Mouse (Mus musculus): ENCODE data around the gene Rnd3. TPM values are rescaled to one million over a fixed set of nuclear protein-coding genes. Genes with fewer than 3 reads are reported as not detected.

The Rnd3 gene
- polyA plus RNA-seq, 1 experiment from 2014 or later = 164 TPM

DNA sequence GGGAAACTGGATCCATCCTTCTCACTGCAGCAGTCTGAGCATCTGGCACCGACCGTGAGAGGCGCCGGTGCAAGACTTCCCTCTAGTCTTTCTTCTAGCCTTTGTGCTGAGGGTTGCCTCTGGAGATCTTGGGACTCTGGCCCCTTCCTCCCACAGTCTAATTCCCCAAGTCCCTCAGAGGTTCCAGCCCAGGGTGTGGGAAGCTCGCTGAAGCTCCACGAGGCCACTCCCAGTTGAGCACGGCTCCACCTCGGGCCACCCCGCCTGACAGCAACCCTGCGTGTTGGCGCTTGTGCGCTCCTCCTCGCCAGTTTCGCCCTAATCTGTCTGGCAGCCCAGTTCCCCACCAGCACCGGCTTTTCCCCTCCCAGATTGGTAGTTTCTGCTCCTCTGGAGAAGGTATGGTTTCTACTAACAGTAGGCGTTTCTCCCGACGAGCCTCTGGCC is 2.0 kb downstream of the Rnd3 start:
- under 1% methylated on average over 18 of the region's 18 CpGs for WGBS
- peaks cover 32% of the 10 kb centered on the region for H3K4me1 ChIP-seq

GRCm38 (mm10) chr2:51145838-51146470 is 3.0 kb downstream of the Rnd3 start:
- H3K27me3 ChIP-seq = no peaks in the 10 kb centered on the region
- peak overlapping the region; percentile 95 for H3K27ac ChIP-seq
- peaks cover 8% of the 10 kb centered on the region for H3K36me3 ChIP-seq
- WGBS = 10% methylated on average over 7 of the region's 7 CpGs
- peak overlapping the region; percentile 73 for H3K4me2 ChIP-seq (replicated peaks)
- peak overlapping the region; percentile 78 for H3K4me3 ChIP-seq
- ATAC-seq (ENCODE audit: insufficient number of reproducible peaks, insufficient read depth, low FRiP score, low TSS enrichment) = no peak
- no peaks in the 10 kb centered on the region for H3K9me3 ChIP-seq
- peaks cover 40% of the 10 kb centered on the region for H3K4me1 ChIP-seq
- peak overlapping the region; percentile 93 for H3K9ac ChIP-seq

More for the DNA sequence above, 2.0 kb downstream of the Rnd3 start:
- H3K27ac ChIP-seq = peak overlapping the region; percentile 95
- peak overlapping the region; percentile 93 for H3K9ac ChIP-seq
- peaks cover 8% of the 10 kb centered on the region for H3K36me3 ChIP-seq
- H3K27me3 ChIP-seq = no peaks in the 10 kb centered on the region
- H3K4me2 ChIP-seq (replicated peaks) = peak overlapping the region; percentile 73
- H3K9me3 ChIP-seq = no peaks in the 10 kb centered on the region
- H3K4me3 ChIP-seq = peak overlapping the region; percentile 78
- peak; percentile 72 for ATAC-seq (ENCODE audit: insufficient number of reproducible peaks, insufficient read depth, low FRiP score, low TSS enrichment)

GRCm38 (mm10) chr2:51144380-51145120 is 4.4 kb downstream of the Rnd3 start:
- WGBS = 59% methylated on average over 6 of the region's 6 CpGs
- H3K36me3 ChIP-seq = peaks cover 8% of the 10 kb centered on the region
- no peaks in the 10 kb centered on the region for H3K27me3 ChIP-seq
- ATAC-seq (ENCODE audit: insufficient number of reproducible peaks, insufficient read depth, low FRiP score, low TSS enrichment) = no peak
- H3K27ac ChIP-seq = 0 out of 2 replicates have a peak overlapping the region, but pooled peaks have one; percentile 3
- H3K4me3 ChIP-seq = peak overlapping the region; percentile 30
- peaks cover 52% of the 10 kb centered on the region for H3K4me1 ChIP-seq
- peak overlapping the region; percentile 73 for H3K4me2 ChIP-seq (replicated peaks)
- H3K9me3 ChIP-seq = no peaks in the 10 kb centered on the region
- peak overlapping the region; percentile 20; the same call in 1 of the 2 replicates for H3K9ac ChIP-seq

DNA sequence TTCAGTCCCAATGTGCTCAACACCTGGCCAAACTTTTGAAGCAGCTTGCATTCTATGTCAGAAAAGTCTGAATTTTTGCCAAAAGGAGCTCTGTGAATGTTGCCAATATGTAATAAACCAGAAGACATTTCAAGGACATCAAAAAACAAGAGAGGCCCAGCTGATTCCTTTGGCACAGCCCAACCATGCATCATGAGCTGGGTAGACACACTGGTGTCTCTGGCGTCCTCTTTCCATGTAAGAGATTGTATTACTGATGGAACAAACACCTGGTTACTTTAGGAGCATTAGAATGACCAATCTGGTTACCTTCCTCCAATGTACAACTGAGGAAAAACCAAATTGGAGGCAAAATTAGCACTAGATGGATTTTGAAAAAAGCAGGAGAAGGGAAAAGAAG is 6.5 kb downstream of the Rnd3 start:
- Histone ChIP-seq H3K9ac (no peak overlapping the region), H3K9me3 (no peaks in the 10 kb centered on the region), H3K4me1 (peaks cover 68% of the 10 kb centered on the region)

DNA sequence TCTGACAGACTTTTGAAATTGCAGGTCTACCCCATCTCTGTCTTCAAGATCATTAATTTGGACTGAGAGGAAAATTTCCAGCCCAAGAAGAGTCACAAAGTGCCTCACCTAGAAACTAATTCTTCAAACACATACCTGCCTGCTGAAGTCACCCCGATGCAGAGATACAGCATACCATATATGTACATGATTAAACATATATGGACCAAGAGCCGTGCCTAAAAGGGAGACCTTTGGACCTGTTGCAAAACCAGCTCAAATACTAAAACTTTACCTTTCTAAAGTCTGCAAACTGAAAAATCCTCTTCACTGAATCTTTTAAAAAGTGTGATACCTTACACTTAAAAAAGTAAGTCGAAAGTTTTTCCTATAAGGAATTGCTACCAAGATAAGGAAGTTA is 7.6 kb downstream of the Rnd3 start:
- Histone ChIP-seq H3K9ac (peak overlapping the region; percentile 7; the same call in 1 of the 2 replicates), H3K36me3 (peaks cover 24% of the 10 kb centered on the region), H3K4me1 (peaks cover 71% of the 10 kb centered on the region), H3K9me3 (no peaks in the 10 kb centered on the region), H3K4me2 (replicated peaks) (peak overlapping the region; percentile 73), H3K27ac (peak overlapping the region; percentile 4; the same call in 1 of the 2 replicates), H3K27me3 (no peaks in the 10 kb centered on the region), H3K4me3 (peak overlapping the region; percentile 24)
- no peak for ATAC-seq (ENCODE audit: insufficient number of reproducible peaks, insufficient read depth, low FRiP score, low TSS enrichment)
- WGBS = 51% methylated on average over 3 of the region's 3 CpGs

More for the DNA sequence above, 6.5 kb downstream of the Rnd3 start:
- H3K4me2 ChIP-seq (replicated peaks) = peak overlapping the region; percentile 73
- peaks cover 13% of the 10 kb centered on the region for H3K36me3 ChIP-seq
- no peaks in the 10 kb centered on the region for H3K27me3 ChIP-seq
- 0 out of 2 replicates have a peak overlapping the region, but pooled peaks have one; percentile 7 for H3K27ac ChIP-seq
- no peak for ATAC-seq (ENCODE audit: insufficient number of reproducible peaks, insufficient read depth, low FRiP score, low TSS enrichment)
- H3K4me3 ChIP-seq = peak overlapping the region; percentile 24; the same call in 1 of the 2 replicates
- WGBS = 37% methylated on average over 1 of the region's 1 CpGs

- Histone ChIP-seq H3K4me3 (peak overlapping the region; percentile 24), H3K9ac (peak overlapping the region; percentile 7; the same call in 1 of the 2 replicates), H3K9me3 (no peaks in the 10 kb centered on the region), H3K36me3 (peaks cover 32% of the 10 kb centered on the region), H3K4me1 (peaks cover 71% of the 10 kb centered on the region), H3K4me2 (replicated peaks) (peak overlapping the region; percentile 73), H3K27ac (peak overlapping the region; percentile 4), H3K27me3 (no peaks in the 10 kb centered on the region)
- 4% methylated on average over 8 of the region's 8 CpGs for WGBS
- peak; percentile 30; the same call in 1 of the 2 replicates for ATAC-seq (ENCODE audit: insufficient number of reproducible peaks, insufficient read depth, low FRiP score, low TSS enrichment)
Observed at GRCm38 (mm10) chr2:51140486-51140885, 8.4 kb downstream of the Rnd3 start.

- Histone ChIP-seq H3K36me3 (peaks cover 35% of the 10 kb centered on the region), H3K4me3 (no peak overlapping the region), H3K4me1 (peaks cover 67% of the 10 kb centered on the region), H3K9me3 (no peaks in the 10 kb centered on the region), H3K27ac (peak overlapping the region; percentile 46; the same call in 1 of the 2 replicates), H3K27me3 (no peaks in the 10 kb centered on the region), H3K9ac (no peak overlapping the region), H3K4me2 (replicated peaks) (peak overlapping the region; percentile 73)
- WGBS = 4% methylated on average over 6 of the region's 6 CpGs
- ATAC-seq (ENCODE audit: insufficient number of reproducible peaks, insufficient read depth, low FRiP score, low TSS enrichment) = no peak
Observed at GRCm38 (mm10) chr2:51139912-51140446, 8.9 kb downstream of the Rnd3 start.

DNA sequence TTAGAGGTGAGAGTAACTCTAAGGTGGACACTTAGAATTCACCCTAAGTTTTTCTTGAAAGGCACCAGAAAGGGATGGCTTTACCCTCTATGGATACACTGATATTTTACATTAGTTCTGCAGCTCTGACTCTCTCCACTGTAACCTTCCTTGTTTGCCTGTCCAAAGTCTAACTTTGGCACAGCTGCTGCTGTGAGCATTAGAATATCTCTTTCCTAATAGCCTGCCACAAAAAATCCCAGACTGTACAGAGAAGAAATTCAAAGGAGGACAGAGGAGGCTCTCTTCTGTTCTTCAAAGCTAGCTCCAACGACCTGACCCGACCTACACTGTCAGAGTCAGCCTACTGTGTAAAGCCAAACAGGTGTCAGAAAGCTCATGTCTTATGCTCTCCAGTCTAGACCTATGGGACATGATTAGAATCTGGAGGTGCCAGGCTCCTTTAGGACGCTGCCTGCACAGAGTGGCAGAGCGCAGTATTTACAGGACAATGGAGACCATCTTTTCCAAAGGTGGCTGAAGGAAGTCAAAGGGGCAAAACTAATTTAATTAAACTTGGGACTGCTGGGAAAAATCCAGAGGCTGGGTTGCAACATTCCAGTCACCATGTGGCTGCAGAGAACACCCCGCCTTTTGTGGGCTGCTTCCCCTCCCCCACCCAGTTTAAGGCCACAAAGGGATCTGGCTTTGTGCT is 9.5 kb downstream of the Rnd3 start:
- Histone ChIP-seq H3K4me2 (replicated peaks) (peak overlapping the region; percentile 9; the same call in 1 of the 2 replicates), H3K9ac (no peak overlapping the region), H3K27ac (peak overlapping the region; percentile 46; the same call in 1 of the 2 replicates), H3K27me3 (no peaks in the 10 kb centered on the region), H3K9me3 (no peaks in the 10 kb centered on the region), H3K4me1 (peaks cover 61% of the 10 kb centered on the region), H3K36me3 (peaks cover 41% of the 10 kb centered on the region), H3K4me3 (no peak overlapping the region)
- peak; percentile 80 for ATAC-seq (ENCODE audit: insufficient number of reproducible peaks, insufficient read depth, low FRiP score, low TSS enrichment)
- 12% methylated on average over 5 of the region's 5 CpGs for WGBS

DNA sequence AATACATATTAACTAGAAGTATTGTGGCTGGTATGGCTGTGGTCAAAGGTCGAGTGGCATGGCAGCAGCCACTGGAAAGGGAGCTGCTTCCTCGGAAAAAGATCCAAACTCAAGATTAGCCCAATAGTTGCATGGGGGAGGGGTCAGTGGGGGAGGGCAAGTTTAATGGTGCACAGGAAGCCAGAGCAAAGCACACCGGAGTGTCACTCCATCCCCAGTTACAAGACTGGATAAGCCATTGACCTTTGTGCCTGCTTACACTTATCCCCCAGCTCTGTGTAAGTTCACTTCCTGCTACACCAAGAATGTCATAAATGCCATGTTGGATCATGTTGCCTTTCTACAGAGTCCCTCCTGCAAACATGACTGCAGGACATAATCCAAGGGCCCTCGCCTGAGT is 11.2 kb downstream of the Rnd3 start:
- Histone ChIP-seq H3K4me2 (replicated peaks) (no peak overlapping the region), H3K9me3 (no peaks in the 10 kb centered on the region), H3K4me3 (no peak overlapping the region), H3K27me3 (no peaks in the 10 kb centered on the region), H3K9ac (no peak overlapping the region), H3K27ac (no peak overlapping the region), H3K4me1 (peaks cover 47% of the 10 kb centered on the region), H3K36me3 (peaks cover 50% of the 10 kb centered on the region)
- no peak for ATAC-seq (ENCODE audit: insufficient number of reproducible peaks, insufficient read depth, low FRiP score, low TSS enrichment)
- 29% methylated on average over 4 of the region's 4 CpGs for WGBS

GRCm38 (mm10) chr2:51132181-51132580 is 16.7 kb downstream of the Rnd3 start:
- ATAC-seq (ENCODE audit: insufficient number of reproducible peaks, insufficient read depth, low FRiP score, low TSS enrichment) = no peak
- WGBS = 91% methylated on average over 20 of the region's 20 CpGs
- H3K4me1 ChIP-seq = 0 out of 2 replicates have a peak, but pooled peaks cover 1% of the 10 kb centered on the region
- no peak overlapping the region for H3K4me3 ChIP-seq
- H3K9me3 ChIP-seq = no peaks in the 10 kb centered on the region
- H3K4me2 ChIP-seq (replicated peaks) = no peak overlapping the region
- H3K36me3 ChIP-seq = peaks cover 65% of the 10 kb centered on the region
- H3K9ac ChIP-seq = no peak overlapping the region
- H3K27me3 ChIP-seq = no peaks in the 10 kb centered on the region
- H3K27ac ChIP-seq = no peak overlapping the region

DNA sequence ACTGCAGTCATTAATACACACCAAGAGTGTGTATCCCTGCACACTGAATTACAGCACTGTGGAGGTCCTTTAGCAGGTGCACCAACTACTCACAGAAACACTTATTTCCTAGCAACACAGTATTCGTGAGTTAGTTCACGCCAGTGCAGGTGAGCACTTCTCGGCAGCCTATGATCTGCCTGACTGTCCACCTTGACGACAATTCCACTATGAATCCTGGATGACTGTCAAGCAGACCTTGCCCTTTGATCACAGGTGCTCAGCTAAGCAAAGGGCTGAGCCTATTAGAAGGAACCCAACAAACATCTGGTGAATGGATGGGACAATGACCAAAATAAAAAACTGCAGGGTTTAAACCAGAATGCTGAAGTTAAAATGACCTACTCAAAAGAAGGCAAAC is 20.8 kb downstream of the Rnd3 start:
- no peak overlapping the region for H3K9ac ChIP-seq
- no peaks in the 10 kb centered on the region for H3K9me3 ChIP-seq
- ATAC-seq (ENCODE audit: insufficient number of reproducible peaks, insufficient read depth, low FRiP score, low TSS enrichment) = no peak
- H3K4me2 ChIP-seq (replicated peaks) = no peak overlapping the region
- no peak overlapping the region for H3K27ac ChIP-seq
- WGBS = 77% methylated on average over 4 of the region's 4 CpGs
- H3K4me3 ChIP-seq = no peak overlapping the region
- H3K36me3 ChIP-seq = peaks cover 27% of the 10 kb centered on the region
- H3K4me1 ChIP-seq = no peaks in the 10 kb centered on the region
- H3K27me3 ChIP-seq = no peaks in the 10 kb centered on the region

All from embryonic facial prominence, embryonic 12.5 days (tissue).